Mouse (Mus musculus) liver, adult 2 months (tissue): Measurements from ENCODE around the gene Ttn.

Experiments used
- CTCF ChIP-seq: fragments of 200-500 bp; IDR thresholded peaks from 2 replicates; pipeline ENCODE4 v1.5.1; 2011; ENCODE audit warnings: low read depth, low read length, control low read depth
- POLR2A ChIP-seq: fragments of 200-500 bp; IDR thresholded peaks from 2 replicates; pipeline ENCODE4 v1.6.1; 2011; ENCODE audit warnings: low read length, control low read depth; ENCODE audit not compliant: insufficient read depth; ENCODE audit errors: extremely low read depth

DNA sequence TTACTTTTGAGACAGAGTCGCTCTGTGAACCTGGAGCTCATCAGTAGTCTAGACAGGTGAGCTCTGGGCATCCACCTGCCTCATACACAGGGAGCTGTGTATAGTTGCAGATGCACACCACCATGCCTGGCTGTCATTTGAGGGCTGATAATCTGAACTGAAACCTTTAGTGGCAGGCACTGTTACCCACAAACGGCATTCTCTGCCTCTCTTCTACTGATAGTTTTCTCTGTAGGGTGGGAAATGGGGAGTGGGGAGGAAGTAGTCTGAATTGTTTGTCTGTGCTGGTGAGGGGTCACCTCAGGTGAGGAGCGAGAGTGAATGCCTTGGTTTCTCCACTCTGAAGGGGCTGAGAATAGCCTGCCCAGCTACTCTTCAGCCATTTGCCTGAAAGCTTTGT, 294.7 kb downstream of the Ttn start:
- TF ChIP-seq CTCF (no peak), POLR2A (no peak)
